Mouse (Mus musculus) left cerebral cortex, adult 9 months (tissue): ENCODE measurements around the gene Tmtc2.
A peak's percentile ranks its signal among the peaks of the same experiment; 100 is the strongest.

ENCODE experiments used
- DNase-seq, 2 experiments: peaks; one replicate each; pipeline ENCODE4 v3.0.0; 2022; ENCODE audit warnings: low spot score in 2 of 2

Gene Tmtc2

GRCm38 (mm10) chr10:105573908-105574694 lies at the start of gene Tmtc2:
Tmtc2 (minus strand) TSS chr10:105574451.
- DNase-seq: peak; percentile 71 to 86

DNA sequence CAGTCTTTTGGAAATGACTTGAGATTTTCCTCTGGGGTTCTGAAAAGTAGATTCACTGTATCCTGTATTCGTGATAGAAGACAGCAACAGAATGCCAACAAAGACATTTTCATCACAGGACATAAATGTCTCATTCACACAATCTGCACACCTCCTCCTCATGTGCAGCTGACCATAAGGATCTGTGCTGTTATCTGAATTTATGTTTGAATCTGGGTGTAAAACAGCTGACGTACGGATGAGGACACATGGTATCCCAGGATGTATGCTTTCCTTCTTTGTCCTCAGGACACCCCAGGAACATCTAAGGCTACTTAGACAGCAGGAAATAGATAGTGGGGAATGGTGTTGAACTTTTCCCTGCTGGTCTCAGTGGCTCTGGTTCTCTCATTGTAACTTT lies 37.9 kb upstream of the Tmtc2 start:
- no peak for DNase-seq

DNA sequence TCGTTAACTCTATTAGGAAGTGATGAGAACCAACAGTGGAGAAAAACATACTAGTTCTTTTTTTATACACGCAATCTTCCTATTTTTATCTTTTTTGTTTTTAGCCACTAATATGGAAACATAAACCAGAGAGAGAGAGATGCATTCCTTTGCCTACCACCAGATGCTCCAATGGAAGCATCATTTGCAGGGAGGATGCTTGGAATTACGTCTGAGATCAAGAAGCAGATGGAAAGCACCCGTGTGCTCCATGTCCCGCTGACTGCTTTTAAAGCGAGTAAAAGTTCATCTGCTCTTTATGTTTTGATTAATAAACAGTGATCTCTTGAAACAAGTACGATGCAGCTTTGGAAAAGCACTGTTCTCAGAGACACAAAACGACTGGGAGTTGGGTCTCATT lies 24.6 kb upstream of the Tmtc2 start:
- DNase-seq: no peak

- DNase-seq: no peak
Measured at GRCm38 (mm10) chr10:105597226-105597625, 23.0 kb upstream of the Tmtc2 start.

DNA sequence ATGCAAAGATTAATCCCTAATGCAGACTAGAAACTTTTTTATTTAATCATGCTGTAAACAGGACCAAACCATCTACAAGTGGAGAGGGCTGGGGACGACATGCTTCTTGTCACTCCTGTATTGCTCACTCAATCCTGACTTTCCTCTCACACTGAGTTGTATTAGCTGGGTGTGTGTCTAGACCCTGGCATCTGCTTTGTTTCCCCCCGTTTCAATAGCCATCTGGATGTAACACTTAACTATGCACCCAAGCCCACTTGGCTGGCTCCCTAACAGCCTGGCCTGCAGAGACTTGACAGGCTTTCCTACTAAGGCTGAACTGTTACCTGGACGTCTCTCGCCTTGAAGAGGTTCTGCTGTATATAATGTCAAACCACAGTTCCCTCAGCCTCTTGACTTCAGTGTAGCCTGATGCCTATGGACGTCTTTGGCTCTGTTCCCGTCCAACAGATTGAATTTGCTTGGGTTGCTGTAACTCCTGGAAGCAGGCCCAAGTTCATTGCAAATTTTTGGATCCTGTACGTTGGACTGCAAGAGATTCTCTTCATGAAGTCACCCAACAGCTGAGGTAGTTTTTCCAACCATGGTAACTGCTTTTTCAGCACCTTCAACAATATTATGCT lies 21.3 kb upstream of the Tmtc2 start:
- DNase-seq: no peak

- DNase-seq: no peak
Measured at GRCm38 (mm10) chr10:105588141-105588540, 13.9 kb upstream of the Tmtc2 start.

GRCm38 (mm10) chr10:105579318-105579717 lies 5.1 kb upstream of the Tmtc2 start:
- DNase-seq: no peak

- DNase-seq: no peak
Measured at GRCm38 (mm10) chr10:105578291-105578845, 4.1 kb upstream of the Tmtc2 start.

GRCm38 (mm10) chr10:105574695-105575660 lies 727 bp upstream of the Tmtc2 start:
- DNase-seq: peak; percentile 61 to 93

GRCm38 (mm10) chr10:105573306-105573907 lies 844 bp downstream of the Tmtc2 start:
- peak in 1 of 2 experiments; percentile 28 for DNase-seq

DNA sequence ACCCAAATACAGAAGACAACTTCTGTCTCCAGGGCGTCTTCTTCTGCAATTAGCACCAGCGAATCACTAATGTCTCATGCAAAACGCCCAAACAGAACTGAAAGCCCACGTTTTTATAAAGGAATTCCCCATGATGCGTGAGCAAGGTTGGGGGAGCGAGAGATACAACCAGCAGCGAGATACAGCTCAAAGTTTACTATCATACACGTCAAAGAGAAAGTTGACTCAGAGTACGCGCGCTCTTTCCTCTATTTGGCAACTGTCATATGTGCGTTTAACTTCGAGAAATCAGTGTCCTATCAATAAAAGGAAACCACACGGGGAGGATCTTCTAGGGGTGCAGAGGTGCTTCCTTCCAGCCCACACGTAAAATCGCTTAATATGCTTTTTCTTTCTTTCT lies 1.4 kb downstream of the Tmtc2 start:
- no peak for DNase-seq

- no peak for DNase-seq
Measured at GRCm38 (mm10) chr10:105572301-105572700, 1.9 kb downstream of the Tmtc2 start.

GRCm38 (mm10) chr10:105571831-105572230 lies 2.4 kb downstream of the Tmtc2 start:
- DNase-seq: no peak

DNA sequence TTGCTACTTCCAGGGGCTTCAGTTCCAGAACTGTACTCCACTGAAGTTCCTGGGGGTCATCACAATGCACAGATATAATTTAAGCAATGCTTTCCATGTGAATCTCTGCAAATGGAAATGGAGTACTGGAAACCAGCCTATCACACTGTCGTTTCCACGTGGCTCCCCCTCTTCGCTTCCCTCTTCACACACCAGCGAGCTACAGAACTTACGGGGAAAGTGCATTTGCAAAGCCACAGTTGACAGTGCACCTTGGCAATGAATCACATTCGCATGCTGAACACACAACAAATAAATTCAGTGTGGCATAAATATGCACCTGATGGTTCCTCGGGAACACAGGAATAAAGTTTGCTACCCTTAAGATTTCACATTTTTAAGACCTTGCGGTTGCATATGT lies 3.2 kb downstream of the Tmtc2 start:
- DNase-seq: no peak

- DNase-seq: no peak
Measured at GRCm38 (mm10) chr10:105569573-105569972, 4.7 kb downstream of the Tmtc2 start.

GRCm38 (mm10) chr10:105567825-105568531 lies 6.3 kb downstream of the Tmtc2 start:
- DNase-seq: no peak

GRCm38 (mm10) chr10:105561548-105561947 lies 12.7 kb downstream of the Tmtc2 start:
- DNase-seq: no peak

- DNase-seq: peak in 1 of 2 experiments; percentile 22
Measured at GRCm38 (mm10) chr10:105557581-105557980, 16.7 kb downstream of the Tmtc2 start.

- DNase-seq: no peak
Measured at GRCm38 (mm10) chr10:105556890-105557572, 17.2 kb downstream of the Tmtc2 start.

DNA sequence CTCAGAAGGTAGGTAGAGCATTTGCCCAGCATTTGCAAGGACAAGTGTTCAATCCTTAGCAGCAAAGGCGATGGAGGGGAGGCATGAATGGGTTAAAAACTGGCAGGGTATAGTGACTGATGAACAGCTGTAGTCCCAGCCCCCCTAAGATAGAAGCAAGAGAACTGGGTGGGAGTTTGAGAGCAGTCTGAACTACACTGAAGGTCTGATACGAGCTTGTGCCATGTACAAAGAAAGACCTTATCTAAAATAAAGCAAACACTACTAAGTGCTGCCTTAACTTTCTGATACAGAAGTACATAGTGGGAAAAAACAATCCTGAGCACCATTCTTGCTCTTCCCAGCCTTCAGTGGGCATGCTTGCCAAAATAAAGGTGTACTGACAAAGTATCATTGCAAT lies 20.1 kb downstream of the Tmtc2 start:
- DNase-seq: no peak
